ENCODE assay signal across 11 mouse cellular contexts in the genomic region with DNA sequence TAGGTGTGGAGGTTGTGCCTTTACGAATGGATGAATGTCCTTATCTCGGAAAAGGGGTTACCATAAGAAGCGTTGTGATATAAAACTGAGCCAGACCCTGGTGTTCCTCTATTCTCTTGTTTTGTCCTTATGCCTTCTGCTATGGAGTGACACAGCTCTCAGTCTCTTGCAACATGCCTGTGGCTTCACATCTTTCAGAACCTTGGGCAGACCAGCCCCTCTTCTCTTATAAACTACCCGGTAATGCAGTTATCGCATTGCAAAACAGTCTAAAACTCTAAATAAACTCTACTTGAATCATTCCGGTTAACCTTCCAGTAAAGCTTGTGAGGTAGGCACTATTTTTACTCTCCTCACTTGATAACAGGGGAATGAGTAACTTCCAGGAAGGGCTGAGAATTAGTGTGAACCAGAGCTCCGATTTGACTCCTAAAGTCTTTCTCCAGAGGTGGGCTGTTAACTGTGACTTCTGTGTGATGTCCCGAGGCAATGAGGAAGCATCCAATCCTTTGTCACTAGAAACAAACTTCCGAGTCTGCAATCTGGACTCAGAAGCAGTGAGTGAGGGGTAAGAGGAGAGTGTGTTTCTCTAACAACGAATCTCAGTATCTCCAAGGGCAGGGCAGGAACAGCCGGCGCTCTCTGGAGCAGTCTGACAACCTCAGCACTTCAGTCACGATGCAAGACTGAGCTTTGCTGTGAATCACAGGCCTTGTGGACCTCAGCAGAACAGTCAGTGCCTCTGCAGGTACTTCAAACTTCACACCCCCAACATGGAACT. TPM values are rescaled to one million over a fixed set of nuclear protein-coding genes. Genes with fewer than 3 reads are reported as not detected.
DNase-seq lines count a peak whose midpoint lies in the region; ATAC-seq and TF ChIP-seq lines count a peak whose summit lies in the region.
"Had no signal": no experiment of that assay in that cellular context is flagged by ENCODE, and none has a peak within 500 bp of the region (broad histone marks: within the 10 kb centered on the region; RNA-seq: fewer than 3 reads in every experiment).

No protein-coding gene starts in this region.

- TF ChIP-seq POLR2A in small intestine, adult 2 months (IDR thresholded peaks at IDR 0.05; ENCODE audit: low read depth, low read length), result no peak

- no peak overlapping the region for H3K9ac ChIP-seq in kidney, embryonic 14.5 days (ENCODE audit: low read depth, low read length)
- H3K9ac ChIP-seq in embryonic facial prominence, embryonic 15.5 days, result no peak overlapping the region
- no peak overlapping the region for H3K9ac ChIP-seq in intestine, postnatal 0 days (ENCODE audit: low read depth, low read length)

- no peaks in the 10 kb centered on the region for H3K36me3 ChIP-seq in kidney, embryonic 14.5 days (ENCODE audit: control insufficient read depth, insufficient read depth, low read length)
- H3K36me3 ChIP-seq in embryonic facial prominence, embryonic 15.5 days, result no peaks in the 10 kb centered on the region
- no peaks in the 10 kb centered on the region for H3K36me3 ChIP-seq in intestine, postnatal 0 days (ENCODE audit: control insufficient read depth, insufficient read depth)
- H3K36me3 ChIP-seq in small intestine, adult 2 months (ENCODE audit: control insufficient read depth, insufficient read depth, low read length), result no peaks in the 10 kb centered on the region

- H3K27ac ChIP-seq in kidney, embryonic 14.5 days (ENCODE audit: low read depth, low read length), result peak overlapping the region; percentile 24; the same call in 1 of the 2 replicates
- 0 out of 2 replicates have a peak overlapping the region, but pooled peaks have one; percentile 48 for H3K27ac ChIP-seq in embryonic facial prominence, embryonic 15.5 days (replicated peaks)
- no peak overlapping the region; the same call in 1 of the 2 replicates for H3K27ac ChIP-seq in intestine, postnatal 0 days (ENCODE audit: low read depth, low read length)
- H3K27ac ChIP-seq in small intestine, adult 2 months (ENCODE audit: insufficient read depth, low read depth, low read length), result peak overlapping the region; percentile 0; the same call in 1 of the 2 replicates

- H3K9me3 ChIP-seq in kidney, embryonic 14.5 days (ENCODE audit: control insufficient read depth, low read length), result no peaks in the 10 kb centered on the region
- no peaks in the 10 kb centered on the region for H3K9me3 ChIP-seq in embryonic facial prominence, embryonic 15.5 days (replicated peaks)
- H3K9me3 ChIP-seq in intestine, postnatal 0 days (ENCODE audit: control insufficient read depth), result no peaks in the 10 kb centered on the region

- no peak; the same call in 1 of the 2 replicates for ATAC-seq in kidney, embryonic 14.5 days (ENCODE audit: low FRiP score, low TSS enrichment)
- ATAC-seq in embryonic facial prominence, embryonic 15.5 days (ENCODE audit: insufficient number of reproducible peaks, low FRiP score, low TSS enrichment, low read depth), result no peak
- peak; percentile 63; the same call in 1 of the 2 replicates for ATAC-seq in intestine, postnatal 0 days

- no peak for TF ChIP-seq CTCF in intestine, postnatal 0 days (IDR thresholded peaks at IDR 0.05; ENCODE audit: low read depth)
- no peak for TF ChIP-seq CTCF in small intestine, adult 2 months (IDR thresholded peaks at IDR 0.05; ENCODE audit: extremely low read depth, insufficient read length, insufficient replicate concordance, low read depth, low read length)

- no peaks in the 10 kb centered on the region for H3K27me3 ChIP-seq in kidney, embryonic 14.5 days (ENCODE audit: control insufficient read depth, insufficient read depth, low read length)
- no peaks in the 10 kb centered on the region for H3K27me3 ChIP-seq in embryonic facial prominence, embryonic 15.5 days
- H3K27me3 ChIP-seq in intestine, postnatal 0 days (replicated peaks; ENCODE audit: control insufficient read depth, insufficient read depth, low read length), result no peaks in the 10 kb centered on the region
- no peaks in the 10 kb centered on the region for H3K27me3 ChIP-seq in small intestine, adult 2 months (ENCODE audit: control insufficient read depth, insufficient read depth, low read length)
- H3K27me3 ChIP-seq: CH12.LX had no signal

- 56% methylated on average over 13 of the region's 13 CpGs for WGBS in kidney, embryonic 14.5 days
- 51% methylated on average over 13 of the region's 13 CpGs for WGBS in embryonic facial prominence, embryonic 15.5 days
- 47% methylated on average over 13 of the region's 13 CpGs for WGBS in intestine, postnatal 0 days
- WGBS in small intestine, adult 2 months, result 66% methylated on average over 13 of the region's 13 CpGs

- H3K4me3 ChIP-seq in kidney, embryonic 14.5 days (ENCODE audit: low read length), result no peak overlapping the region
- H3K4me3 ChIP-seq in embryonic facial prominence, embryonic 15.5 days (replicated peaks), result no peak overlapping the region
- no peak overlapping the region for H3K4me3 ChIP-seq in intestine, postnatal 0 days (ENCODE audit: low read depth, low read length)
- H3K4me3 ChIP-seq in small intestine, adult 2 months (ENCODE audit: low read depth, low read length), result no peak overlapping the region

- no peak overlapping the region; the same call in 1 of the 2 replicates for H3K4me2 ChIP-seq in kidney, embryonic 14.5 days (replicated peaks; ENCODE audit: low read depth, low read length)
- peak overlapping the region; percentile 35; the same call in 1 of the 2 replicates for H3K4me2 ChIP-seq in embryonic facial prominence, embryonic 15.5 days (replicated peaks)
- H3K4me2 ChIP-seq in intestine, postnatal 0 days (replicated peaks; ENCODE audit: low read depth), result 0 out of 2 replicates have a peak overlapping the region, but pooled peaks have one; percentile 9

- no peak for DNase-seq in kidney, adult 9 months
- DNase-seq in layer of hippocampus, postnatal 14 days (ENCODE audit: low spot score in 2 of 2), result no peak
- no peak for DNase-seq in cerebellum, adult 9-10 months
- DNase-seq in layer of hippocampus, adult 9-11 months, result no peak

- H3K4me1 ChIP-seq in kidney, embryonic 14.5 days (ENCODE audit: control insufficient read depth, insufficient read depth, low read length), result peaks cover 9% of the 10 kb centered on the region
- peaks cover 12% of the 10 kb centered on the region for H3K4me1 ChIP-seq in embryonic facial prominence, embryonic 15.5 days
- no peaks in the 10 kb centered on the region for H3K4me1 ChIP-seq in intestine, postnatal 0 days (replicated peaks; ENCODE audit: control insufficient read depth, insufficient read depth, low read length)
- H3K4me1 ChIP-seq in small intestine, adult 2 months (ENCODE audit: control insufficient read depth, insufficient read depth, insufficient read length, low read length), result peaks cover 2% of the 10 kb centered on the region

RNA-seq across cellular contexts. Expression of gene Gm11084, which starts 50.9 kb away (rescaled TPM):
- not detected in 2 replicates for polyA plus RNA-seq in kidney, embryonic 14.5 days (2014; fragmentation: Nextera tagmentation; extraction: Ambion mirVana)
- not detected in 2 replicates for polyA plus RNA-seq in embryonic facial prominence, embryonic 15.5 days (2015; fragmentation: Nextera tagmentation; extraction: Ambion mirVana)
- not detected in 2 replicates for polyA plus RNA-seq in intestine, postnatal 0 days (2015; fragmentation: Nextera tagmentation; extraction: Ambion mirVana)
- polyA plus RNA-seq in small intestine, adult 2 months (2012; rRNA removed), result not detected in 2 replicates
- total RNA-seq in layer of hippocampus, postnatal 14 days (2021), result not detected
- total RNA-seq: CH12.LX had no signal
- polyA plus RNA-seq: frontal cortex, adult 2 months; neural tube, embryonic 14.5 days had no signal

RNA-seq across cellular contexts. Expression of gene Sp3, which starts 57.2 kb away (rescaled TPM):
- 48.5 and 76.0 TPM in 2 replicates for polyA plus RNA-seq in kidney, embryonic 14.5 days (2014; fragmentation: Nextera tagmentation; extraction: Ambion mirVana)
- 52.0 and 58.8 TPM in 2 replicates for polyA plus RNA-seq in embryonic facial prominence, embryonic 15.5 days (2015; fragmentation: Nextera tagmentation; extraction: Ambion mirVana)
- 25.4 and 28.0 TPM in 2 replicates for polyA plus RNA-seq in intestine, postnatal 0 days (2015; fragmentation: Nextera tagmentation; extraction: Ambion mirVana)
- 6.6 and 14.2 TPM in 2 replicates for polyA plus RNA-seq in small intestine, adult 2 months (2012; rRNA removed)
- 10 to 100 TPM; 51.1 to 58.2 TPM for total RNA-seq in layer of hippocampus, postnatal 14 days (2021)
